Mouse (Mus musculus): ENCODE measurements around the gene Tmem132e.

The Tmem132e gene

GRCm38 (mm10) chr11:82388371-82389313, at the start of gene Tmem132e:
Gene Tmem132e, plus strand, starts transcription at chr11:82388900.
- no peak for DNase-seq (ENCODE audit: low spot score in 2 of 2)

GRCm38 (mm10) chr11:82339921-82340401, 48.7 kb upstream of the Tmem132e start:
- no peak for DNase-seq (ENCODE audit: low spot score in 2 of 2)

- no peak for DNase-seq (ENCODE audit: low spot score in 2 of 2)
These were observed 48.3 kb upstream of the Tmem132e start for GRCm38 (mm10) chr11:82340416-82340815.

- no peak for DNase-seq (ENCODE audit: low spot score in 2 of 2)
These were observed 47.8 kb upstream of the Tmem132e start for GRCm38 (mm10) chr11:82340900-82341299.

- no peak for DNase-seq (ENCODE audit: low spot score in 2 of 2)
These were observed 37.7 kb upstream of the Tmem132e start for GRCm38 (mm10) chr11:82351039-82351438.

- DNase-seq (ENCODE audit: low spot score in 2 of 2), result no peak
These were observed 18.5 kb upstream of the Tmem132e start for GRCm38 (mm10) chr11:82370151-82370550.

GRCm38 (mm10) chr11:82371577-82371976, 17.1 kb upstream of the Tmem132e start:
- DNase-seq (ENCODE audit: low spot score in 2 of 2), result no peak

GRCm38 (mm10) chr11:82380606-82381202, 8.0 kb upstream of the Tmem132e start:
- DNase-seq (ENCODE audit: low spot score in 2 of 2), result no peak

GRCm38 (mm10) chr11:82386970-82387540, 1.6 kb upstream of the Tmem132e start:
- DNase-seq (ENCODE audit: low spot score in 2 of 2), result no peak

GRCm38 (mm10) chr11:82387711-82388341, 874 bp upstream of the Tmem132e start:
- DNase-seq (ENCODE audit: low spot score in 2 of 2), result no peak

- DNase-seq (ENCODE audit: low spot score in 2 of 2), result no peak
These were observed 944 bp downstream of the Tmem132e start for GRCm38 (mm10) chr11:82389396-82390291.

GRCm38 (mm10) chr11:82392341-82392740, 3.6 kb downstream of the Tmem132e start:
- DNase-seq (ENCODE audit: low spot score in 2 of 2), result no peak

- DNase-seq (ENCODE audit: low spot score in 2 of 2), result peak in 1 of 2 experiments; percentile 30
These were observed 10.9 kb downstream of the Tmem132e start for GRCm38 (mm10) chr11:82399621-82400020.

GRCm38 (mm10) chr11:82405641-82406040, 16.9 kb downstream of the Tmem132e start:
- DNase-seq (ENCODE audit: low spot score in 2 of 2), result no peak

- no peak for DNase-seq (ENCODE audit: low spot score in 2 of 2)
These were observed 17.9 kb downstream of the Tmem132e start for GRCm38 (mm10) chr11:82406358-82407221.

- no peak for DNase-seq (ENCODE audit: low spot score in 2 of 2)
These were observed 23.8 kb downstream of the Tmem132e start for GRCm38 (mm10) chr11:82412496-82412895.

- DNase-seq (ENCODE audit: low spot score in 2 of 2), result no peak
These were observed 29.8 kb downstream of the Tmem132e start for GRCm38 (mm10) chr11:82418337-82419041.

- DNase-seq (ENCODE audit: low spot score in 2 of 2), result no peak
These were observed 33.2 kb downstream of the Tmem132e start for GRCm38 (mm10) chr11:82421909-82422308.

GRCm38 (mm10) chr11:82423521-82423920, 34.8 kb downstream of the Tmem132e start:
- no peak for DNase-seq (ENCODE audit: low spot score in 2 of 2)

All from thymus, postnatal 10 days (tissue).